Mouse (Mus musculus) testis, postnatal 14 days (tissue): ENCODE data around the gene Terb2.
"Not testable (repeated sequence)": the region's sequence is repeated elsewhere in the genome, so short reads cannot be mapped to it uniquely, and the experiment has no call there.

Experiments used
- DNase-seq: peaks from one replicate; pipeline ENCODE4 v3.0.0; 2021; ENCODE audit warnings: low spot score

Gene Terb2

GRCm38 (mm10) chr2:122161542-122161941, 24.5 kb upstream of the Terb2 start:
- DNase-seq, result no peak

GRCm38 (mm10) chr2:122162529-122162928, 23.5 kb upstream of the Terb2 start:
- no peak for DNase-seq

- DNase-seq, result no peak
Measured at GRCm38 (mm10) chr2:122163430-122164195, 22.5 kb upstream of the Terb2 start.

DNA sequence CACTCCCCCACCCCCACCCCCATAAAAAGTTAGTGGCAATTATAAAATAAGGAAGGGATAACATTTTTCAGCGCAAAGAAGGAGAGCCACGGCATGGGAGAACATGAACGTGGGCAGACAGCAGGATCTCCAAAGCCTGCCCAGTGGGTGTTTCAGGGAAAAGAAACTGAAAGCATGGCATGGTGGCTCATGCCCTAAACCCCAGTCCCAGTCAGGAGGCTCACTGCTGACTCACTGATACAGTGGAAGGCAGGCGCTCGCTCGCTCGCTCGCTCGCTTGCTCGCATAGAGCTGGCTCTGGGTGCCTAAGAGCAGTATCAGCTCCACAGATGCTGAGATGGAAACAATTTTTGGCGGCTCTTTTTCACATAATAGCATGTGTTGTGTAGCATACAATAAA, 21.8 kb upstream of the Terb2 start:
- no peak for DNase-seq

DNA sequence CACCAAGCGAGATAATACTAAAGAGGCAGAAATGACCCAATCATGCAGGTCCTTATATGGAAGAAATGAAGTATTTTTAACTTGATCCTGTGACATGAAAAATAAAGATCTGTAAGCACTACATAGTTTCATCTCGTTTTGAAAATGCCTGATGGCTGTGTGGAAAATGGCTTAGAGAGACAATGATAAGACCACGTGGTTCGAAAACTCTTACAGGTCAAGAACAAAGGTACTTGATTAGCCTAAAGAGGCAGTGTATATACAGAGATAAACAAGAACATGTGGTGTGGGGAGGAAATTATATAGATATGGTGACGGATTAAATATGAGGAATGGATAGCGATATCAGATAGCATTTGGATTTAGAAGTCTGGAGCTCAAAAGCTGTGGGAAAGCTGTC, 14.8 kb upstream of the Terb2 start:
- DNase-seq, result no peak

GRCm38 (mm10) chr2:122172188-122172587, 13.9 kb upstream of the Terb2 start:
- DNase-seq, result no peak

DNA sequence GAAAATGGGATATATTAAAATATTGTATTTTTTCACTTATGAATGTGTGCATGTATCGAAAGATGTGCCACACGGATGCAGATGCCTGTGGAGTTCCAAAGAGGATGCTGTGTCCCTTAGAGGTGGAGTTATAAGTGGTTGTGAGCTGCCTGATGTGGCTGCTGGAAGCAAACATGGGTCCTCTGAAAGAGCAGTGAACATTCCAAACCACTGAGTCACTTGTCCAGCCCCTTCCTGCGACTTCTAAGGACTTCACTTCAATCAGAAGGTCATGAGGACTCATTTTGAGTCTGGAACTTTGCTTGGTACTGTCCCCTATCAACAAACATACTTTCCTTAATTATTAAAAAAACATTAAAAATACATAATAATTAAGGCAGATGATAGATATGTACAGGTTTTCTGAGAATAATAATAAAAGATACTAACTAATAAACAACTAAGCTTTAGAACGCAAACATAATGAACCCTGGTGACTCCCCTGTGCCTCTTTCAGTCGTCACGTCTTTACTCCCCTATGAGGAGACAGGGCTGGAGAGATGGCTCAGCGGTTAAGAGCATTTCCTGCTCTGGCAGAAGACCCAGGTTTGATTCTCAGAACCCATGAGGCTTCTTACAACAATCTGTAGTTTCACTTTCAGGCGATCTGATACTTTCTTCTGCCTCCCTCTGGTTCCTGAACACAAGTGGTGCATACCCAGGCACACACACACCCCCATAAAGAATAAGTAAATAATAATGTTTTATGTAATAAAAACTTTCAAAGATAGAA, 5.8 kb upstream of the Terb2 start:
- no peak for DNase-seq

DNA sequence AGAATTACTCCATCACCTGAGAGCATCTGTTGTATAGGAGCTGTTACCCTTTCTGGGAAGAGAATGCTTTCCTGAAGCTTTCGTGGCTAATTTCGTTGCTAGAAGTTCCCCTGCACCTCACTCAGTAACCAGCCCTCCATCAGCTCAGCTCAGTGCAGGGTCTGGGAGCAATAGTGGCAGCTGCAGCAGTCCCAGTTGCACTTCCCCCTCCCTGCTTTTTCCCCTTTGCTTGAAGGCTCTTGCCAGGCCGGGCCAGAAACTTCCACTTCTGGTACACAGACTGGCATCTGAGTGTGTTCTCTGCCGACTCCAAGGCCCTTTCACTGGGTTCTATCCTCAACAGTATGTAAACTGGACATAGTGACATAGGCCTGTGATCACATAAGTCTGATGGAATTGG, 986 bp upstream of the Terb2 start:
- no peak for DNase-seq

DNA sequence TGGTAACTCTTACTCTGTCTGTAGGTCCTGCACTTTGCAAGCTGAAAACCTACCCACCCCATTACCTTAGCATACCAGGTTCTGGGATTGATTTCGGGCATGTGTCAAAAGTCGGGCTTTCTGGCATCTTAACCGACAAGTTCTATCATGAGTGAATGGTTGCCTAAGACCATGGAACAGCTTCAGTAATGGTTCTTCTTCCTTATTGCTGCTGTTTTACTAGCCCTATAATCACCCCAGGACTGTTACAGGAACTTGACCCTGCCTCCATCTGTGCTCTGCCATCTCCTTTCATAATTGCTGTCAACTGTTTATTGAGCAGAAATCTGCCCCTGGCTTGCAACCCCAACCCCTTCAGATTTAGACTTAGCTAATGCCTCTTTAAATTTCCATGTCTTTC, 679 bp downstream of the Terb2 start:
- no peak for DNase-seq

DNA sequence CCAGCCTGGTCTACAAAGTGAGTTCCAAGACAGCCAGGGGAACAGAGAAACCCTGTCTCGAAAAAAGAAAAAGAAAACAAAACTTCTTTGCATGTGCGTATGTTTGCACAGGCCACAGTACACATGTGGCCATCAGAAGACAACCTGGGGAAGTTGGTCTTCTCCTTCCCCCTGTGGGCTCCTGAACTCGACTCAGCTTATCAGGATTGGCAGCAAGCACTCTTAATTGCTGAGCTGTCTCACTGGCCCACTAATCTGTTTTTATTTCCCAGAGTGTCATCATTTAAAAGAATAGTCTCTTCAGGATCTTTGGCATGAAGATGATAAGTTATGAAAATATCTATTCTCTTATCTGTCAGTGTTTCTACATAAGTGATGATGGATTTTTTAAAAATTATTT, 5.8 kb downstream of the Terb2 start:
- DNase-seq, result no peak

DNA sequence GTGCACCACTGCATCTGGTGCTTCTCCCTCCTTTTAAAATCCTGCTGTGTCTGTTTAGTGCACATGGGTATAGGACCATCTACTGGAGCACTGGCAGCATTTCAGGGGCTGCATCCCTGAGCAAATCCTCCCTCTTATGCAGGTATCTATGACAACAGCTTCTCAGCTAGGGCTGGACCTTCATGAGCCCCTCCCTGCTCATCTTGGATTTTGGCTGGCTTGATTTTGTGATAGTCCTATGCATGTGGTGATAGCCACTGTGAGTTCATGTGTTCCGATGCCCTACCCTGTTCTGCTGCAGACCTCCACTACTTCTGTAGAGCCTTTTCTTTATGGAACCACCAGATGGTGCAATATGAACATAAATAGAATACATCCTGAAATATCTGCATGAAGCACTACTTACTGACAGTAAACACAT, 8.4 kb downstream of the Terb2 start:
- no peak for DNase-seq

DNA sequence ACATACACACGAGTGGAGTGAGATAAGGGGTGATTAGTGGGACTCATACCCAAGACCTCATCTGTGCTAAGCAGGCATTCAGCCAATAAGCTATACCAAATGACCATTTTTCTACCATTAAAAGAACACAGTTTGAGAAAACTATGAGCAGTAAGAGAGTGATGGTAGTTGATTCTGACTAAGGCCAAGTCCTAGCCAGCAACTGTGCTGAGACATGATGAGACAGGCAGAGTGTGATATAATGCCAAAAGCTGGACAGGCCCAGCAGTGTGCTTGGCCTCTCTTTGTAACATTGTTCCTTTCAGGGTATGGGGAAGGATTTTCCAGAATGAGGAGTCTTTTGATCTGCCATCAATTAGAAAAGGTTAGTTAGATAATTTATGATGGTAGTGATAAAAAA, 15.4 kb downstream of the Terb2 start:
- DNase-seq, result no peak

GRCm38 (mm10) chr2:122206440-122207107, 20.5 kb downstream of the Terb2 start:
- DNase-seq, result no peak

DNA sequence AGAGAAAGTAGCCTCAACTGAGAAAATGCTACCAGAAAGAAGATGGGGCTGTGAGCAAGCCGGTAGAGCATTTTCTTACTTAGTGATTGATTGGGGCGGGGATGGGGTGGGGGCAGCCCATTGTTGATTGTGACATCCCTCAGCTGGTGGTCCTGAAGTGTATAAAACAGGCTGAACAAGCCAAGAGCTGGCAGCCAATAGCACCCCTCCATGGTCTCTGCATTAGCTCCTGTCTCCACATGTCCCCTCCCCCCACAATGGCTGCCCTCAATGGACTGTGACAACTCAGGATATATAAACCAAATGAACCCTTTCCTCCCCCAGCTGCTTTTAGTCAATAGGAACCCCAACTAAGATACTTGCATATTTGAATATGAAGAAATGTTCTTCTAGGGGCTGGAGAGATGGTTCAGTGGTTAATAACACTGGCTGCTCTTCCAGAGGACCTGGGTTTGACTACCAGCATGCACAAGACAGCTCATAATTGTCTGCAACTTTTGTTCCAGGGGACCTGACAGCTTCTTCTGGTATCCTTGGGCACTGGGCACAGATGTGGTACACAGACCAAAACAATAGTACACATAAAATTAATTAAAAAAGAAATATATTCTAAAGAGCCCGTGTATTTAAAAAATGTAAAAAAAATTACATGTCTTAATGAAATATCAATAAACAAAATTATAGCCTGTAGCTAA, 24.6 kb downstream of the Terb2 start:
- DNase-seq, result no peak

GRCm38 (mm10) chr2:122217075-122217474, 31.0 kb downstream of the Terb2 start:
- not testable (repeated sequence) for DNase-seq

DNA sequence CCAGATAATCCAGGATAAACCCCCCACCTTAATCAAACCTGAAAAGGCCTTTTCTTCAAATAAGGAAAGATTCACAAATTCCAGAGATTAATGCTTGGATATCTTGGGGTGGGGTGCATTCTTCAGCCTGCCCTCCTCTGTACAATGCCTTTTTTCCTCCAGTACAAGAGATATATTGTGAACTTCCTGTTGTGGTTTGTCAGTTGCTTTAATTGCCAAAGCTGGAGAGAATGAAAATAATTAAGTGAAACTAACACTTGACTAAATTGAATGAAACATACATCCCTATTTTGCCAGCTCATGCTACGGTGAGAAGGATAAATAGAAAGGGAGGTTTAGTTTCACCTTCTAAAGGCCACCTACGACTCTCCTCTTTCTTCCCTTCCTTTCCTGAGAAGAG, 32.2 kb downstream of the Terb2 start:
- DNase-seq, result no peak

DNA sequence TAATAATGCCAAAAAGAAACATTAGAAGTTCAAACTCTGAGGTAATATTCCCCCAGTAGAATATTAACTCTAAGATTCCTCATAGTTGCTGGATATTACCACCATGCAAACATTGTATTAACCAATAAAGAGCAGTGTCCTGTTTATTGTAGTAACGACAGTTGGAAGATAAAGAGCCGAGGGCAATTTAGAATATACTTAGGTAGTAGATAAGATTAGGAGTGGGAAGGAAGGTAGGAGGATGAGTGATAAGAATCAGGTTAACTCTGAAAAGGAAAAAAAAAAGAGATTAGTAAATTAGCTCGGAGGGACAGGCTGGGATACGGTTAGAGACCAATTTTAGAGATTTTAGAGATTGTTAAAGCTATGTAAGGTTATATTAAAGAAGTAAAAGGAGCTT, 35.3 kb downstream of the Terb2 start:
- DNase-seq, result no peak

GRCm38 (mm10) chr2:122221798-122222197, 35.7 kb downstream of the Terb2 start:
- DNase-seq, result no peak

GRCm38 (mm10) chr2:122222272-122222671, 36.2 kb downstream of the Terb2 start:
- no peak for DNase-seq

DNA sequence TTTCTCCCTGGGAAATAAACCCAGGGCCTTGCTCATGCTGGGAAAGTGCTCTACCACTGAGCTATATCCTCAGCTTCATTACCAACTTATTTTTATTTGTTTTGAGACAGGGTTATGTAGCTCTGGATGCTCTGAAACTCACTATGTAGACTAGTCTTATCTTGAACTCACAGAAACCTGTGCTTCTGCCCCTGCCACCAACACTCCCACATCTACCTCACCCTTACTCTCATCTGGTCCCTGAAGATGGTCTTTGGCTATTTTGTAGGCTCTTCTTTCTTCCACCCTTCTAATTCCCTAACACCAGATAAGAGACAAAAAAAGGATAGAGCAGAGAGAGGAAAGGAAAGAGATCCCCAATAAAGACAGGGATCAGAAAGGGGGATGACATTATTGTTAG, 37.6 kb downstream of the Terb2 start:
- DNase-seq, result no peak

DNA sequence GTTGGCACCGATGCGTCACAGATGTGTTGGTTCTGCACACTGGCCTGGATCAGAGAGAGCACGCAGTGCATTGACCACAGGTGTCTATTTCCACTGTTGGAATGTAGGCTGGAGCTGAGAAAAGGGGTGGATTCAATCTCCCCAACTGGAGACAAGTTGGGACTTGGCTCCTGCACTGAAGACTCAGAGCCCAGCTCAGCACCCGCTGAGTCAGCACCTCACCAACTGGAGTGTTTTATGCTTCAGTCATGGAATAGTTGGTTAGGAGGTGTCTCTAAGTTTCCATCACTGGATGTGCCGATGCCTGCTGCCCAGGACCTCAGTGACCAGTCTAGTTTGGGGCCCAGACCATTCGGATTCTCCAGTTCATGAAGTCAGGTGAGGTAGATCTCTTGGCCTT, 44.3 kb downstream of the Terb2 start:
- no peak for DNase-seq

DNA sequence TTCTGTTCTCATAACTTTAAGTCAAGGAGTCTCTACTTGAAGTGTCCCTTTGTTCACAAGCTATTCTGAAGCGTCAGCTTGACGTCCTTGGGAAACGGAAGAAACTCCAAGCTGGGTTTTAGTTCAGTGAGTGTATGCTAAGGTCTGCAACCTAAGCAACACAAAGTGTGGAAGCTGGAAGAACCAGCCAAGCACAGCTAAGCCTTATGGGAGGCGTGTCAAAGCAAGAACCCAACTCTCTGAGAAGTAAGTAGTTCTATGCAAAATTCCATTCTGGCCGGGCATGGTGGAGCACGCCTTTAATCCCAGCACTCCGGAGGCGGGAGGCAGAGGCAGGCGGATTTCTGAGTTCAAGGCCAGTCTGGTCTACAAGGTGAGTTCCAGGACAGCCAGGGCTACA, 45.5 kb downstream of the Terb2 start:
- DNase-seq, result no peak
